Mouse (Mus musculus): ENCODE data around the gene Ucn3.
"Not testable (repeated sequence)": the region's sequence is repeated elsewhere in the genome, so short reads cannot be mapped to it uniquely, and the experiment has no call there.

Gene Ucn3

GRCm38 (mm10) chr13:3945249-3945648, at the start of gene Ucn3:
TSS of gene Ucn3 (minus strand) at chr13:3945349.
- peak; percentile 22 for DNase-seq (ENCODE audit: inconsistent ontology term)

- DNase-seq (ENCODE audit: inconsistent ontology term) = peak; percentile 69
Measured at GRCm38 (mm10) chr13:3992081-3992480, 46.9 kb upstream of the Ucn3 start.

- DNase-seq (ENCODE audit: inconsistent ontology term) = no peak
Measured at GRCm38 (mm10) chr13:3968849-3969248, 23.7 kb upstream of the Ucn3 start.

- no peak for DNase-seq (ENCODE audit: inconsistent ontology term)
Measured at GRCm38 (mm10) chr13:3951198-3951914, 6.2 kb upstream of the Ucn3 start.

GRCm38 (mm10) chr13:3949477-3949876, 4.3 kb upstream of the Ucn3 start:
- no peak for DNase-seq (ENCODE audit: inconsistent ontology term)

- no peak for DNase-seq (ENCODE audit: inconsistent ontology term)
Measured at GRCm38 (mm10) chr13:3947267-3947666, 2.1 kb upstream of the Ucn3 start.

GRCm38 (mm10) chr13:3944699-3945098, 450 bp downstream of the Ucn3 start:
- DNase-seq (ENCODE audit: inconsistent ontology term) = no peak

- no peak for DNase-seq (ENCODE audit: inconsistent ontology term)
Measured at GRCm38 (mm10) chr13:3926046-3926445, 19.1 kb downstream of the Ucn3 start.

- DNase-seq (ENCODE audit: inconsistent ontology term) = no peak
Measured at GRCm38 (mm10) chr13:3925632-3926031, 19.5 kb downstream of the Ucn3 start.

- DNase-seq (ENCODE audit: inconsistent ontology term) = no peak
Measured at GRCm38 (mm10) chr13:3924483-3924882, 20.7 kb downstream of the Ucn3 start.

GRCm38 (mm10) chr13:3917571-3918311, 27.4 kb downstream of the Ucn3 start, which contains the start of the genes Net1 and Tubal3:
TSS of gene Net1 (minus strand) at chr13:3918220.
TSS of gene Tubal3 (plus strand) at chr13:3918274.
- peak; percentile 91 for DNase-seq (ENCODE audit: inconsistent ontology term)

GRCm38 (mm10) chr13:3913504-3913903, 31.6 kb downstream of the Ucn3 start:
- no peak for DNase-seq (ENCODE audit: inconsistent ontology term)

- DNase-seq (ENCODE audit: inconsistent ontology term) = no peak
Measured at GRCm38 (mm10) chr13:3910356-3910755, 34.8 kb downstream of the Ucn3 start.

- DNase-seq (ENCODE audit: inconsistent ontology term) = no peak
Measured at GRCm38 (mm10) chr13:3908262-3908661, 36.9 kb downstream of the Ucn3 start.

GRCm38 (mm10) chr13:3907151-3907696, 37.9 kb downstream of the Ucn3 start:
- no peak for DNase-seq (ENCODE audit: inconsistent ontology term)

GRCm38 (mm10) chr13:3899301-3899700, 45.8 kb downstream of the Ucn3 start:
- no peak for DNase-seq (ENCODE audit: inconsistent ontology term)

GRCm38 (mm10) chr13:3898202-3898601, 46.9 kb downstream of the Ucn3 start:
- not testable (repeated sequence) for DNase-seq (ENCODE audit: inconsistent ontology term)

- DNase-seq (ENCODE audit: inconsistent ontology term) = no peak
Measured at GRCm38 (mm10) chr13:3896913-3897312, 48.2 kb downstream of the Ucn3 start.

- DNase-seq (ENCODE audit: inconsistent ontology term) = no peak
Measured at GRCm38 (mm10) chr13:3896032-3896431, 49.1 kb downstream of the Ucn3 start.

- DNase-seq (ENCODE audit: inconsistent ontology term) = no peak
Measured at GRCm38 (mm10) chr13:3895397-3895980, 49.7 kb downstream of the Ucn3 start.

GRCm38 (mm10) chr13:3894549-3894948, 50.6 kb downstream of the Ucn3 start:
- no peak for DNase-seq (ENCODE audit: inconsistent ontology term)

- peak; percentile 88 for DNase-seq (ENCODE audit: inconsistent ontology term)
Measured at GRCm38 (mm10) chr13:3893126-3893734, 51.9 kb downstream of the Ucn3 start.
